Mouse (Mus musculus) heart, postnatal 0 days (tissue): Measurements from ENCODE around the gene Mbd5.

Source experiments
- CTCF ChIP-seq: IDR thresholded peaks from 2 replicates; pipeline ENCODE4 v1.5.1; 2016; ENCODE audit warnings: antibody characterized with exemption, control low read depth, low read depth
- EP300 ChIP-seq: IDR thresholded peaks from 2 replicates; pipeline ENCODE4 v1.6.1; 2016; ENCODE audit warnings: antibody characterized with exemption, low read depth

GRCm38 (mm10) chr2:49276017-49276722, 326.9 kb downstream of the Mbd5 start:
- TF ChIP-seq EP300 = no peak
- TF ChIP-seq CTCF = no peak
